Mouse (Mus musculus) heart, postnatal 0 days (tissue): ENCODE measurements around the gene Smyd3.

Source experiments
- CTCF ChIP-seq: IDR thresholded peaks from 2 replicates; pipeline ENCODE4 v1.5.1; 2016; ENCODE audit warnings: antibody characterized with exemption, control low read depth, low read depth
- EP300 ChIP-seq: IDR thresholded peaks from 2 replicates; pipeline ENCODE4 v1.6.1; 2016; ENCODE audit warnings: antibody characterized with exemption, low read depth

- TF ChIP-seq CTCF = no peak
- TF ChIP-seq EP300 = no peak
These were observed 267.5 kb downstream of the Smyd3 start for GRCm38 (mm10) chr1:179250388-179250787.
